Mouse (Mus musculus): ENCODE results near the gene Nrl.

Gene Nrl

DNA sequence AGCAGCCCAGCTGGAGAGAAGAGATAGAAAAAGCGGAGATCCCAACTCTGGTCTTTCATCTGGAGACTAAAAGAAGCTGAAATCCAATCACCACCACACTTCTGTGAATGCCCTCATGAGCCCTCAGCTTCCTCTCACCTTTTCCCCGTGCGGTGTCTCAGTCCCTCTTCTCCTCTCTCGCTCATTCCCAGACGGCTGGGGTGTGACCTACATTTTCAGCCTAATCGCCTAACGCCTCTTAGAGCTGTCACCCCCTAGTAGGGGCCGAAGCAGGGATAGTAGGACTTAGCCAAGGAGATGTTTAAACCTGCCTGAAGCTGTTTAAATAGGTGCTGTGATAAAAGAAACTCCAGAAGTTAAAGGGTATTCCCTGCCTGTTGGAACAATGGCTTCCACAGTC is at the start of gene Nrl:
Gene Nrl, minus strand, starts transcription at position 197 of the 400 bp plus-strand sequence.
- no peak for DNase-seq (ENCODE audit: low spot score in 2 of 2)

DNA sequence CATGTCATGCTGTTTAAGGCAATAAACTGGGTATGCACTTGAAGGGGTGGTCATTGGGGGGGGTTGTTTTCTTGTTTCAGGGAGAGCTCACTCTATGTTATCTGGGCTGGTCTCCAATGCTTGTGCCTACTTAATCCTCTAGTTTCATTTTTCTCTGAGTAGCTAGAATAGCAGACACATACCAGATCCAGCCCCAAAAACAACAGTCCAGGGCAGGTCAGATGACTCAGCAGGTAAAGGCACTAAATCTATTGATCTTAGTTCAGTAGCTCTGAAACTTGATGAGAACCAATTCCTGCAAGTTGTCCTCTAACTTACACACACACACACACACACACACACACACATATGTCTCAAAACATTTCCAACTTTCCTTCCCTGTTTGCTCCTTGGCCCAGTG is 47.0 kb upstream of the Nrl start:
- DNase-seq (ENCODE audit: low spot score in 2 of 2): no peak

DNA sequence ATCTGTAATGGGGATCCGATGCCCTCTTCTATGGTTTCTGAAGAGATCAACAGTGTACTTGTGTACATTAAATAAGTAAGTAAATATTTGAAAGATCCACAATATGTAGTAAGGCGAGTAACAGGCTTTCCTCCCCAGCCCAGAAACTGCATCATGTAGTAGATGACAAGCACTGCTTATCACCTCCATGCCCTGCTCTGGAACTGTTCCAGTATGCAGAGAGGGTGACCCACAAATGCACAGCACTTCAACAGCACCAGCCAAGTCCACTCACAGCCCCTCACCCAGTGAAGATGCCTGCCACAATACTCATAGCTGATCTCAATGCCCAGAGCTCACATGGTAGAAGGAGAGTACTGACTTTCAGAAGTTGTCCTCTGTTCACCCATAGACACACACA is 45.8 kb upstream of the Nrl start:
- DNase-seq (ENCODE audit: low spot score in 2 of 2): no peak

DNA sequence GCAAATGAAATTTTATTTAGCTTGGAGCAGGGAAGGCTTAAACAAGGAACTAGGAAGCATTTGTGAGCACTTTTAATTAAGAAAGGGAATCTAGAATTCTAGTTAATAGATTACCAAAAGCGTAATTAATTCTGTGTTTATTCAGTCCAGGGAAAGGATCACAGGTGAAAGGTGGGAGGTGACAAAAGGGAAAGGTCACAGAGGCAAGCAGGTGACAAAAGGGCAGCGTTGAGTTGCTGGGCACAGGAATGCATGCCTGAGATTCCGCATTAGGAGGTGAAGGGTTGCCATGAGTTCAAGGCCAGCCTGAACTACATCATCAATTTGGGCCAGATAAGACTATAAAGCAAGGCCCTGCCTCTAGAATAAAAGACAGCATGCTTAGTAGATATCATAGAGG is 42.7 kb upstream of the Nrl start:
- no peak for DNase-seq (ENCODE audit: low spot score in 2 of 2)

DNA sequence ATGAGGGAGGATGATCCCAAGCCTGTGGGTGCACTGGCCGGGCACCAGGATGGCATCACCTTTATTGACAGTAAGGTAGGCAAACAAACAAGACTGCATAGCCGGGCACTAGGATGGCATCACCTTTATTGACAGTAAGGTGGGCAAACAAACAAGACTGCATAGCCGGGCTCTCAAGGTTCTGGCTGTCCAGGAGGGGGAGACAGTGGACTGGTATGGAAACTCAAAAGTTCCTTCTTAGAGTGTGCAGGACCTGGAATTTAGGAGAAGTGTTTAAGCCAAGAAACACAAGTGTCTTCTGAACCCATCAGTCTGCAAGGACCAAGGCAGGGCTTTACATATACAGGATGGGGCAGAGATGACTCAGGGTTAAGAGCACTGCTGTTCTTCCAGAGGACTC is 41.0 kb upstream of the Nrl start:
- DNase-seq (ENCODE audit: low spot score in 2 of 2): no peak

DNA sequence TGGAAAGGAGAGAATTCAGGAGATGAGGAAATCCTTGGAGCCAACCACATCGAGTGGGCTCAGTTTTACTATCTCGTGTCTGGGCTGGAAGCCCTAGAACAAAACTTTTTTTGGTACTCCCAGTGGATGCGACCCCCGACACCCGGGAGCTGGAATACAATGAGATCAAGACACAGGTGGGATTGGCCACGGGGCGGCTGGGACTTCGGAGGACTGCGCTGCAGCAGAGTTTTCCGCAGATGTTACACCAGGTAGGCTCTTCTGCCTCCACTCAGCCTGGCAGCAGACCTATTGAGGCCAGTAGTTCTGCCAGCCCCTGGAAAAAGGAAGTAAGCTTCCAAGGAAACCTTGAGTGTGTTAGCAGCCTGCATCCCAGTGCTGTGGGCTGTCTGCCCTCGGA is 38.5 kb upstream of the Nrl start:
- DNase-seq (ENCODE audit: low spot score in 2 of 2): no peak

DNA sequence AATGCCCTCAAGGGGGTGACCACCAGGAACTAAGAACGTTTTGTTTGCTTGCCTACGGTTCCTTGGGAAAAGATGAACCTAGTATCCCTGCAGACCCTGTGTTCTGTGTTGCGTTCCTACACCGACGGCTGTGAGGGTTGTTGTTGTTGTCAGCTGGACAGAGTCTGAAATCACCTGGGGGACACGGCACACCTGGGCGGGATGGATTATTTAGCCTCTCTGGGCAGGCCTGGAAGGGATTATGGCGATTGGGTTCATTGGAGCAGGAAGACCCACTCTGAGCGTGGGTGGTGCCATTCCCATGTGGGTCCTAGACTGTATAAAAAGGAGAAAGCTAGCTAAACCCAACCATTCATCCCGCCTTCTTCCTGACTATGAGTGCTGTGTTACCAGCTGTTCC is 37.1 kb upstream of the Nrl start:
- DNase-seq (ENCODE audit: low spot score in 2 of 2): no peak

DNA sequence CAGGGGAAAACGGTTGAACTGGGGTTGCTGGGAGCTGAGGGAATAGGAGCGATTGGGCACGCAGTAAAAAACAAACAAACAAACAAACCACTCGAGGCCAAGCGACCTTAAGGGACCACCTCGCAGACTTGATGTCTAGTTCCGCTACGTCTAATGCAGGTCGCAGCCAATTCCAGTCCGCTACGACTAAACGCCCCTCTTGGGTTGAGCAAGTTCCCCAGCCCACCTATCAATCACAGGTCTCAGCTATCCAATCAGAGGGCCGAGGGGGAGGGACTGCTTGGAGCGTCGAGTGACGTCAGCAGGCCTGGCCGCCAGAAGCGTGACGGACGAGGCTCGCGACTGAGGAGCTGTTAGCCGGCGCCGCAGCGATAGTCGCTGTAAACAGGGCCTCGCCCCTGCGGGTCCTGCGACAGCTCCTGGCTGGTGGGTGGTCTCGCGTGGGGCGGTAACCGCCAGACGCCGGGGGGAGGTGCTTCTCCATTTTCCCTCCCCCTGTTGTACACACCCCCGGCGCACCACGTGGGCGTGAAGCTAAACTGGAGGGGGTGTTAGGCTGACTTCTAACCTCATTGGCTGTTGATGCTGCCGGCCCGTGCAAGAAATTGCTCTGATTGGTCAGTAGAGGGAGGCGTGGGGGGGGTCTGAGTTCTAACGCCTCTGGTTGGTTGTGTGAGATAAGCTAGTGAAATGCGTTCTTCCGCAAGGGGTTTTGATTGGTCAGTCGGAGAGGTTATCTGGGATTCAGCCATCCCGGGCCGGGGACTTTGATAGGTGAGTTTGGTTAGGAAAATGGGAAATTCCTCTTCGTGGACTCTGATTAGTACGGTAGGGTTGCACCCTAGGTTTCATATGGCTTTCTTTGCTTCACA is 35.7 kb upstream of the Nrl start, which contains the start of gene A730061H03Rik:
Gene A730061H03Rik, minus strand, starts transcription at position 205 of the 872 bp plus-strand sequence.
- DNase-seq (ENCODE audit: low spot score in 2 of 2): peak; percentile 99

DNA sequence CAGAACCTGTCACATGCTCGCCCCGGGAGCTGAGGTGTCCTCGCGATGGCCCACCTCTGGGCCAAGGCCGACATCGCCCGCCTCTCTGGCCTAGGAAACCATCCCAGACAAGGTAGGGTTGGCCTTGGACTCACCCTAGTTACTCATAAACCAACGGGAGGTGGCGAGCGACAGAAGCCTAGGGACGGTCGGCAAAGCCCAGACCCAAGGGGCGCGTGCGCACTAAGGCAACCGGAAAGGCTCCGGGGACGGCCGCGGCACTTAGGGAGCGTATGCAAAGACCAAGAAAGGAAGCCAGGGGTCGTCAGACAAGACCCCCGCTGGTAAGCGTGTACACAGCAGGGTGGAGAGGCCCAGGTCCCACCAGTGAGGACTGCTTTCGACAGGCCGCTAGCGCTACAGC is 35.0 kb upstream of the Nrl start, which contains the start of gene Dcaf11:
Gene Dcaf11, plus strand, starts transcription at position 208 of the 403 bp plus-strand sequence.
- peak; percentile 89 to 90 for DNase-seq (ENCODE audit: low spot score in 2 of 2)

DNA sequence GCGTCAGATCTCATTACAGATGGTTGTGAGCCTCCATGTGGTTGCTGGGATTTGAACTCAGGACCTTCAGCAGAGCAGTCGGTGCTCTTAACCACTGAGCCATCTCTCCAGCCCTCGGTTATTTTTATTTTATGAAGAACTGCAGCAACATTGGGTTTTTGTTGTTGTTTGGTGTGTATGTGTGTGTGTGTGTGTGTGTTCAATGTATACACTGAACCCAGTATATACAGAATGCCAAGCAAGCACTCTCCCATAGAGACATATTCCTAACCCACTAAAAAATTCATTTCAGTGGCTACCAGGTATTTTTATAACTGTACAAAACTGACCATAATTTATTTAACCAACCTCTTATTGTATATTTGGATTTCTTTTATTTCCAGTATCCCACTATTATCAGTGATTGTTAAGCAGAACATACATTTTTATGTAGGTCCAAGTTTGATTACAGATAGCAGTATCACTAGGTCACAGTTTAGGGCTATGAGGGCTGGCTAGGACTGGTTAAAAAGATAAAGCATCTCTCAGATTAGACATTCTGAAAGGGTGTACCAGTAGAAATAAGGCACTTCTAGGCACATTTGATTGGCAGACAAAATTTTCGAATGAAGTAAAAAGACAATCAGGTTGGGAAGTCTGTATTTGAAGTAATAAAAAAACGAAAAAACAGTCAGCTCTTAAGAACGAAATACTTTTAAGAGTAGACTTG is 34.1 kb upstream of the Nrl start:
- no peak for DNase-seq (ENCODE audit: low spot score in 2 of 2)

DNA sequence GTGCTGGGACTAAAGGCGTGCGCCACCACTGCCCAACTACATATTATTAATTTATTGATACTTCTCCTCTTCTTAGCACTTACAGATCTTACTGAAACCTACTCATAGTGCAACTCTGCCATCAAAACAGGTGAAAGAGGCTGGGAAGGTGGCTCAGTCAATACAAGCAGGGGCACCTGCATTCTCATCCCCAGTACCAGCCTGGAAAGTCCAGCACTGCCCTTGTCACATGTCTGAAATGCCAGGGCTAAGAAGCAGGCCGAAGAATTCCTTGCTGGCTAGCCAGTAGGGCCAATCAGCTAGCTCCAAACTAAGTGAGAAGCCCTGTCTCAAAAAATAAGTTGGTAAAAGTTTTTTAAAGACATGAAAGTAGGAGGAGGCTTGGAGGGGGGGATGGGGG is 32.8 kb upstream of the Nrl start:
- DNase-seq (ENCODE audit: low spot score in 2 of 2): no peak

DNA sequence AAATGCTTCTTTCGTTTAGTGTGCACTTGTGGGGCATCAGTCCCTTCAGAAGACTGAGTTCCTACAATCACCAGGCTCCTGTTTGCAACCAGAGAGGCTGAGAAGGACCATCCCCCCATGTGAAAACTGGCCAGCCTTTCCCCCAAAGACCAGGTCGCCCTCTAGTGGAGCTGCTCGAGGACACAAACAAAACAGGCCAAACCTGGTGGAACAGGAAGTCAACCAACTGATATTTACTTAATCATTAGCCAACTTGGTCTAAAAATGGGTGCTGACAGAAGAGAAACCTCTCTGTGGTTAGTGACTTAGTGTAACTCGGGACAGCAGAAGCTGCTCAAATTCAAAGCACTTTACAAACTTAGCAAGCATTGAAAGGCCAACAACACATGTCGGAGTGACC is 32.2 kb upstream of the Nrl start:
- peak; percentile 77 to 87 for DNase-seq (ENCODE audit: low spot score in 2 of 2)

DNA sequence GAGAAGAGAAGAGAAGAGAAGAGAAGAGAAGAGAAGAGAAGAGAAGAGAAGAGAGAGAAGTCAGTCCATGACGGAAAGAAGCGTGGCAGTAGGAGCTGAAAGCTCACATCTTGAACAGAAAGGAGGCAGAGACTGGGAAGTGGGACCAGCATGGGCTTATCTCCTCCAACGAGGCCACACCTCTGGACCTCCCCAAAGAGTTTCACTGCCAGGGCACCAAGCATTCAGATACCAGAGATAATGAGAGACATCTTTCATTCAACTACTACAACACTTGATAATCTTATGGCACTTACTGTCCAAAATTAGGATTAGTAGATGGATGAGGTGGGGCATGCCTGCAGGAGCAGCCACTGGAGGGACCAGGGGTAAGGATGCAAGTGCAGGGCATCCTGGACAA is 31.0 kb upstream of the Nrl start:
- no peak for DNase-seq (ENCODE audit: low spot score in 2 of 2)

DNA sequence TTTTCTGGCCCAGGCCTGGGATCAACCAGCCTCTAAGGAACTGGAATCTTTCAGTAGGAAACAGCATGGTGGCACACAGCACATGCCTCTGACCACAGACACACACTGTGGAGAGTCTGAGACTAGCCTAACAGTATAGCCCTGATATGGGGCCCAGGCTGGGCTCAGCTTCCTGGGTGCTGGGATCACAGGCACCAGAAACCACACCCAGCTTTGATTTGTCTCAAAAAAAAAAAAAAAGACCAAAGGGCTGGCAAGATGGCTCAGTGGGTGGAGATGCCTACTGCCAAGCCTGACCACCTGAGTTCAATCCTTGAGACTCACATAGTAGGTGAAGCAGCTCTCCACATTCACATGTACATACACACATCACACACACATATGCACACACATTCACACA is 29.9 kb upstream of the Nrl start:
- no peak for DNase-seq (ENCODE audit: low spot score in 2 of 2)

DNA sequence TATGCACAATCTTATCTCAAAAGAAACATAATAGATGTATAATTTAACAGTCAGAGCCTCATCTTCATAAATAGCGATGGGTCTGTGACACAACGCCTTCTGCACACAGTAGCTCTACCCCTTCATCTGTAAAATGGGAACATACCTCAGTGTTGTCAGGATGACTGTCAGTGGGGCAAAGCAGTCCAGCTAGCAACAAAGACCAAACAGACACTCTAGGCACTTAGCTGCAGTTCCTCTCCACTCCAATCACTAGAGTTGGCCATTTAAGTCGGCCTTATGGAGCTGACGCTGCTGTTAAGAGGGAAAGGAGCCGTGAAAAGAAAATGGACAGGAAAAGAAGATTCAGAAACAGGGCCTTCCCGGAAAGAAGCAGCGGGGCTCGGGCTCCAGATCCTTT is 27.0 kb upstream of the Nrl start:
- DNase-seq (ENCODE audit: low spot score in 2 of 2): no peak

DNA sequence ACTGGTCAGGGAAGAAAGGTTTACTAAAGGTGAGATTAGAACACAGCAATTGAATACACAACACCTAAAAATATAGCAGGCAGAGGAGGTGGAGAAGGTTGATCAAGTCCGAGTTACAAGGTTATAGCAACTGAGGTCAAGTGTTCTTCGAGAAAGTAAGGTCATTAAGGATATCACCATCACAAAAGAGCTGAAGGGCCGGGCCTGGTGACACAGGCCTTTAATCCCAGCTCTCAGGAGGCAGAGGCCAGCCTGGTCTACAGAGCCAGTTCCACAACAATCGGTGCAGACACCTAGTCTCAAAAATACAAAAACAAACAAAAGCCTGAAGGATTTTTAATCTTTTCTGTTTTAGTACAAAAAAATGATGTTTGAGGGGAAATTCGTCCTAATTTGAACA is 26.6 kb upstream of the Nrl start:
- no peak for DNase-seq (ENCODE audit: low spot score in 2 of 2)

DNA sequence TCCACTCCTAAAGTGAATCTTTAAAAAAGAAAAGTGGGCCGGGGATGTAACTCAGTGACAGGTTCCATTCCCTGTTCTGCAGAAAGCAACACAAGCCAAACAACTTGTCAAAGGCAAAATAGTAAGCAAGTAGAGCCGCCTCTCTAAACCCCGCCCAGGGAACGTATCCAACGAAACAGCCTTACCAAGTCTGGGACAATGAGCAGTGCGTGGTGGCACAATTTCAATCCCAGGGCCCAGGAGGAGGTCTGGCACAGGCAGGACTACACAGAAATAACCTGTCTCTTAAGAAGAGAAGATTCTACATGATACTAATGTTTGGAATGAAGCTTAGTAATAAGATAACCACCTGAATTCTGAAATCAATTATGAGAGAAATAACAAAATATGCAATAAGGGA is 25.4 kb upstream of the Nrl start:
- DNase-seq (ENCODE audit: low spot score in 2 of 2): no peak

DNA sequence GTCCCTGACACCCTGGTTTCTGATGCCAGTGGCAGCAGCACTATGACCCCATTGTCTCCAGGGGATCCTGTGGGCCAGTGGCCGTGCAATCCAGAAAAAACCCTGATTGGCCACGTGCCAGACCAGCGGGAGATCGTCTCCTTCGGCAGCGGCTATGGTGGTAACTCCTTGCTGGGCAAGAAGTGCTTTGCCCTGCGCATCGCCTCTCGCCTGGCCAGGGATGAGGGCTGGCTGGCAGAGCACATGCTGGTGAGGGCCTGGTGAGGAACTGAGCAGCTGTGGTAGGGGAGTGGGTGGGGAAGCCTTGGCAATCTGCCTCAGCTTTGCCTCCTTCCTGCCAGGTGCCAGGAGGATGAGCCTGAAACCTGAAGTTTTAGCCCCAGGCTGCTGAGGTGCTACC is 19.6 kb upstream of the Nrl start:
- DNase-seq (ENCODE audit: low spot score in 2 of 2): no peak

DNA sequence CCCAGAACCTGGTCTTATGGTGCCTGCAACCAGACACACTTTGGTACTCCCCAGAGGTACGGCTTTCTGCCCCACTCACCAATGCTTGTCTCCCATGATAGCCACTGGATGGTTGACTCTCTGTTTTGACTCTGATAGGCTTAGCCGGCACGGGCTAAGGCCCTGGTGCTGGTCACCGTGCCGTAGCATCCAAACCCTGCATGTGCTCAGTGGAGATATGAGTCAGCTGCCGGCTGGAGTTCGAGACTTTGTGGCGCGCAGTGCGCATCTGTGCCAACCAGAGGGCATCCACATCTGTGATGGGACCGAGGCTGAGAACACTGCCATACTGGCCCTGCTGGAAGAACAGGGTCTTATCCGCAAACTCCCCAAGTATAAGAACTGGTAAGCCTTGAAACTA is 17.5 kb upstream of the Nrl start:
- no peak for DNase-seq (ENCODE audit: low spot score in 2 of 2)

DNA sequence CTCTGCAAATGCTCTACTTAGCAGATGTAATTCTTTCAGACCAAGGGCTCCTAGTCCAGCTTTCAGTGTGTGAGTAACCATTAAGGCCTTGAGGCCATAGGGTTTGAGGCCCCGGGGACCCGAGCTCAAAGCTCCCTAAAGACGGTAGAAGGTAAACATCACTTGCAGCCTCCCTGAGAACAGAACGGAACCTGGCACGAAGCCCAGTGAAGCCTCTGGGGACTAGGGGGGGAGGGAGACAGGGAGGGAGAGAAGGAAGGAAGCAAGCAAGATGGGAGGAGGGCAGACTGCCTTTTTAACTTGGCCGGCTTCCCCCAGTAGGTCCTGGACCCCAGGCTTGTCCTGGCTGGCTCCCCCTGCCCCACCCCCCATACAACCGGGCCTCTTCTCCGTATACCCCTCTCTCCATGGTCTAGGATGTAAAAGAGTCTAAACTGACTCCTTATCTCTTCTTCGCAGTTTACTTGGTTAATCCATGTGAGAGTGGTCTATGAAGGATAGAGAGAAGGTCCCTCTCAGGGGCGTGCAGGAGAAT is 16.1 kb upstream of the Nrl start:
- peak; percentile 12 to 62 for DNase-seq (ENCODE audit: low spot score in 2 of 2)

DNA sequence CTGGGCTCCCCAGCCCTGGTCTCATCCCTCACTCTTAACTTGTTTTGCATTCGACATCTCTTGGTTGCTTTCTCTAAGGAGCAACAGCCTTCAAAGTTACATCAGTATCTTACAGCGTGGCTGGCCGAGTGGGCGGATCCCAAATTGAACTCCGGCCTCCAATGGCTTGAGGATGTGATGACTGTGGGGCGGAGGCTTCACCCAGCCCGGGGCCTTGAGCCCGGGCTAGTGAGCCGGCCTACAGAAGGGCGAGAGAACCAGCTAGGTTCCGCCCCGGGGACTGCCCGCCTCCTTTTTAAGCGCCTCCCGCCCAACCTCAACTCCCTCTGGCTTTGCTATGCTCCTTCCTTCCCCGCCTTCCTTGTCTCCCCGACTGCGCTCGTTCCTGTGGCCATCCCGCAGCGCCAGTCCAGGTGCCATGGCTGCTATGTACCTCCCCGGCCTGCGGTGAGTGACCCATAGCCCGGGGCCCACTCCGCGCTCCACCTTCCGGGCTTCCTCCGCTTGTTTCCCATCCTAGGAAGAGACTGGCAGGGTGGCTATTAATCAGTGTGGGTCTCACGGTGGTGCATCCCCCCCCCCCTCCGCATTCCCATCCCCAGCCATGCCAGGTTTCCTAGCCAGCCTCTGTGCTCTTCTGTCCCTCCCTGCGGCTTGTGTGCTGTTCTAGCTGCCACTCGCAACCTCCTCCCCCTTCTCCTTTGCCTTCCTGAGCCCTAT is 15.4 kb upstream of the Nrl start, which contains the start of gene Pck2:
Gene Pck2, plus strand, starts transcription at position 200 of the 720 bp plus-strand sequence.
- DNase-seq (ENCODE audit: low spot score in 2 of 2): peak; percentile 77

DNA sequence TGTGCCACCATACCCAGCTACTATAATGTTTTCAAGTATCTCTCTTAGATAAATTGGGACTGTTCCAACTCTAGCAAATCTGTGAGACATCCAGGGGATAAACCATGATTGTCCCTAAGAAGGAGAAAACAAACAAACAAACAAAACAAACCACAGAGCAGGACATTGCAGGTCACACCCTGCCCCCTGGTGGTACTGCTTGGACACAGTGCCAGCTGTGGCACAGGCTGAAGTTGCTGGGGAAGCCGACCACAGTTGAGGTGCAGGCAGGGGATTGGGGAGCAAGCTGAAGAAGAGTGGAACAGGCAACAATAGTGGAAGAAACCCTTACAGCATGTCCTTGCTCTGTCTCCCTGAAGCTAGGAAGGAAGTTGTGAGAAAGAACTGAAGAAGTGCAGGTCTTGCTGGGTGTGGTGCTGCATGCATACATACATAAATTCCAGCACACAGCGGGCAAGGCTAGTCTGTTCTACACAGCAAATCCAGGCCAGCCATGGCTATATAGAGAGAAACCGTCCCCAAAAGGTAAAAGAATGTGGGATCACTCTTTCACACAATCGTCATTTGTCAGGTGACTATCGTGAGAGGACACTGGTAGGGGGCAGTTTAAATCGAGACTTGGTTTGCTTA is 11.4 kb upstream of the Nrl start:
- peak in 1 of 2 experiments; percentile 41 for DNase-seq (ENCODE audit: low spot score in 2 of 2)
